Mouse (Mus musculus): ENCODE measurements around the gene Psmd2. TPM values are rescaled to one million over a fixed set of nuclear protein-coding genes. Genes with fewer than 3 reads are reported as not detected.

Gene Psmd2
- polyA plus RNA-seq, 1 experiment = 45.0 TPM

GRCm38 (mm10) chr16:20701729-20702521, 50.5 kb downstream of the Psmd2 start:
- Histone ChIP-seq H3K4me1 (ENCODE audit: control insufficient read depth, insufficient read depth, insufficient read length, low read length) (no peaks in the 10 kb centered on the region), H3K4me3 (ENCODE audit: low read depth, low read length) (no peak overlapping the region), H3K27ac (ENCODE audit: insufficient read depth, low read depth, low read length) (no peak overlapping the region), H3K36me3 (ENCODE audit: control insufficient read depth, insufficient read depth, low read length) (peaks cover 21% of the 10 kb centered on the region), H3K27me3 (ENCODE audit: control insufficient read depth, insufficient read depth, low read length) (no peaks in the 10 kb centered on the region; the same call in 1 of the 2 replicates)
- 70% methylated on average over 12 of the region's 12 CpGs for WGBS
- TF ChIP-seq POLR2A (IDR thresholded peaks at IDR 0.05; ENCODE audit: low read depth, low read length) (no peak), CTCF (IDR thresholded peaks at IDR 0.05; ENCODE audit: extremely low read depth, insufficient read length, insufficient replicate concordance, low read depth, low read length) (no peak)

GRCm38 (mm10) chr16:20702522-20702893, 51.1 kb downstream of the Psmd2 start:
- Histone ChIP-seq H3K4me1 (ENCODE audit: control insufficient read depth, insufficient read depth, insufficient read length, low read length) (no peaks in the 10 kb centered on the region), H3K36me3 (ENCODE audit: control insufficient read depth, insufficient read depth, low read length) (peaks cover 27% of the 10 kb centered on the region), H3K27ac (ENCODE audit: insufficient read depth, low read depth, low read length) (no peak overlapping the region), H3K27me3 (ENCODE audit: control insufficient read depth, insufficient read depth, low read length) (no peaks in the 10 kb centered on the region), H3K4me3 (ENCODE audit: low read depth, low read length) (no peak overlapping the region)
- WGBS = 32% methylated on average over 8 of the region's 8 CpGs
- TF ChIP-seq POLR2A (IDR thresholded peaks at IDR 0.05; ENCODE audit: low read depth, low read length) (no peak), CTCF (IDR thresholded peaks at IDR 0.05; ENCODE audit: extremely low read depth, insufficient read length, insufficient replicate concordance, low read depth, low read length) (peak; percentile 63; the same call in 1 of the 2 replicates)

GRCm38 (mm10) chr16:20703071-20703470, 51.6 kb downstream of the Psmd2 start:
- 94% methylated on average over 10 of the region's 10 CpGs for WGBS
- Histone ChIP-seq H3K4me3 (ENCODE audit: low read depth, low read length) (no peak overlapping the region), H3K27me3 (ENCODE audit: control insufficient read depth, insufficient read depth, low read length) (no peaks in the 10 kb centered on the region), H3K36me3 (ENCODE audit: control insufficient read depth, insufficient read depth, low read length) (peaks cover 32% of the 10 kb centered on the region), H3K27ac (ENCODE audit: insufficient read depth, low read depth, low read length) (no peak overlapping the region), H3K4me1 (ENCODE audit: control insufficient read depth, insufficient read depth, insufficient read length, low read length) (no peaks in the 10 kb centered on the region)
- no peak for TF ChIP-seq POLR2A (IDR thresholded peaks at IDR 0.05; ENCODE audit: low read depth, low read length)
- no peak for TF ChIP-seq CTCF (IDR thresholded peaks at IDR 0.05; ENCODE audit: extremely low read depth, insufficient read length, insufficient replicate concordance, low read depth, low read length)

- Histone ChIP-seq H3K4me3 (ENCODE audit: low read depth, low read length) (no peak overlapping the region), H3K4me1 (ENCODE audit: control insufficient read depth, insufficient read depth, insufficient read length, low read length) (no peaks in the 10 kb centered on the region), H3K27me3 (ENCODE audit: control insufficient read depth, insufficient read depth, low read length) (no peaks in the 10 kb centered on the region), H3K36me3 (ENCODE audit: control insufficient read depth, insufficient read depth, low read length) (peaks cover 40% of the 10 kb centered on the region), H3K27ac (ENCODE audit: insufficient read depth, low read depth, low read length) (no peak overlapping the region)
- no peak for TF ChIP-seq CTCF (IDR thresholded peaks at IDR 0.05; ENCODE audit: extremely low read depth, insufficient read length, insufficient replicate concordance, low read depth, low read length)
- no peak for TF ChIP-seq POLR2A (IDR thresholded peaks at IDR 0.05; ENCODE audit: low read depth, low read length)
- 84% methylated on average over 6 of the region's 6 CpGs for WGBS
Observed at GRCm38 (mm10) chr16:20703699-20704400, 52.4 kb downstream of the Psmd2 start.

GRCm38 (mm10) chr16:20705786-20706185, 54.3 kb downstream of the Psmd2 start:
- no peak overlapping the region for H3K27ac ChIP-seq (ENCODE audit: insufficient read depth, low read depth, low read length)
- H3K27me3 ChIP-seq (ENCODE audit: control insufficient read depth, insufficient read depth, low read length) = no peaks in the 10 kb centered on the region
- H3K4me1 ChIP-seq (ENCODE audit: control insufficient read depth, insufficient read depth, insufficient read length, low read length) = no peaks in the 10 kb centered on the region; the same call in 1 of the 2 replicates
- peaks cover 54% of the 10 kb centered on the region for H3K36me3 ChIP-seq (ENCODE audit: control insufficient read depth, insufficient read depth, low read length)
- TF ChIP-seq POLR2A (IDR thresholded peaks at IDR 0.05; ENCODE audit: low read depth, low read length) (no peak), CTCF (IDR thresholded peaks at IDR 0.05; ENCODE audit: extremely low read depth, insufficient read length, insufficient replicate concordance, low read depth, low read length) (no peak)
- 88% methylated on average over 3 of the region's 3 CpGs for WGBS
- no peak overlapping the region for H3K4me3 ChIP-seq (ENCODE audit: low read depth, low read length)

- Histone ChIP-seq H3K4me3 (ENCODE audit: low read depth, low read length) (no peak overlapping the region), H3K27ac (ENCODE audit: insufficient read depth, low read depth, low read length) (no peak overlapping the region), H3K4me1 (ENCODE audit: control insufficient read depth, insufficient read depth, insufficient read length, low read length) (no peaks in the 10 kb centered on the region; the same call in 1 of the 2 replicates), H3K36me3 (ENCODE audit: control insufficient read depth, insufficient read depth, low read length) (peaks cover 60% of the 10 kb centered on the region), H3K27me3 (ENCODE audit: control insufficient read depth, insufficient read depth, low read length) (no peaks in the 10 kb centered on the region)
- TF ChIP-seq CTCF (IDR thresholded peaks at IDR 0.05; ENCODE audit: extremely low read depth, insufficient read length, insufficient replicate concordance, low read depth, low read length) (no peak), POLR2A (IDR thresholded peaks at IDR 0.05; ENCODE audit: low read depth, low read length) (no peak)
- 89% methylated on average over 2 of the region's 2 CpGs for WGBS
Observed at GRCm38 (mm10) chr16:20706407-20707055, 55.1 kb downstream of the Psmd2 start.

Measured in small intestine, adult 2 months (tissue).